Mouse (Mus musculus): Measurements from ENCODE around the gene Mgat4e.
A peak's percentile ranks its signal among the peaks of the same experiment; 100 is the strongest.
"Not testable (repeated sequence)": the region's sequence is repeated elsewhere in the genome, so short reads cannot be mapped to it uniquely, and the experiment has no call there.

Mgat4e gene

DNA sequence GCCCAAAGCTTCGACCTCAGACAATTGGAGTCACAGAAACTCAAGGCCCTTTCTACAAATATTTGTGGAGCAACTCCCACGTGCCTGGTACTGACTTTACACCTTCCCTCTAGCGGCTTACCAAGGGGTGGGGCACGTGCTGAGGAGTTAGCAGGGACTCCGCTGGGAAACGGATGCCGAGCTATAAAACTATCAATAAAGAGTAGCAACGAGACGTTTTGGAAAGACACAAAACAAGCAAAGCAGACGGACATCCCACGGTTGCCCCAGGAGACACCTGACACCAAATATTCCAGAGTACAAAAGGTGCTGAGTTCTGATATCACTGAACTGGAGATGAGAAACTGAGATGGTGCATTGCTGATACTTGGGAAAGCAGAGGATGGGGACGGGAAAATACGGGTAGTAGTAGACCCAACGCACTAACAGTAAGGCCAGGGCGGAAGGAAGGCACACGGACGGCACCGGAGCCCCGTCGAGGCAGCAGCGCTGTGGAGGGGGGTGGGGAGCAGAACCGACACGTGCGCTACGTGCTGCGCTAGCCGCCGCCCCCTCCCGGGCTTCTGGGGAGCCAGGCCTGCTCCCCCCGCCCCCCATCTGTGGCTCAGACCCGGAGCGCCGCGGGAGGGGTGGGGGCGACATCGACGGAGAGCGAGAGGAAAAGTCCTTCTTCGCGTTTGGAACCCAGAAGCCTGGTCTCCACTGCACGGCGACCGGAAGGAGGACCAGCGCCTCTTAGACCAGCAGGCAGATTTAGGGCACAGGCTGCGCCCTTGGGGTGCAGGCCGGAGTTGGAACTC lies 6.6 kb upstream of the Mgat4e start:
- peak; percentile 56 for DNase-seq (ENCODE audit: low read depth, low spot score)

DNA sequence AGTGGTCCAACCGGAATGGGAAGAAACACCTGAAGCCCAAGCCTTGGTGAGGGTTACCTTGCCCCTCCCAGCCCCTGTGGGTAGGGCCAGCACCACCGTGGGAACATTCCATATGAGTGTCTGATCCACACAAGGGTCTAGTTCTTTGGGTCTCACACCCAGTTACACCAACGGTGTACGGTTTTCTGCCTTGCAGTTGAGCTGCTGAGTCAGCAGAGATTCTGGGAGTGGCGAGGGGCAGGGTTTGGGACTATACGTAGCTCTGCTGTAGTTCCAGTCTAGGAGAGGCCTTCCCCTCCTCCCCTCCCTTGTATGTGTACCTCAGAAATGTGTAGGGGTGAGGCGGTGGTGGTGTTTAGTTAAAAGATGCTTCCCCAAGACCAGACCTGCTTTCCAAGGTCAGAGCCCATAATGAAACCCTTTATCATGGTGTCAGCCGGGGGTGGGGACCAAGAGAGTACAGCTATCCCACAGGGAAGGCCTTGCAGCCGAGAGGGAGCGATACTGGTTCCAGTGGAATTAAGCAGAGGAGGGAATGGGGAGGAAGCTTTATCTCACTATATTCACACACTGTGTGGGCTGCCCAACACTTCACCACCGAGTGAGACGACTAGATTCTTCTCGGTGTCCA lies 5.9 kb upstream of the Mgat4e start:
- DNase-seq (ENCODE audit: low read depth, low spot score) = no peak

DNA sequence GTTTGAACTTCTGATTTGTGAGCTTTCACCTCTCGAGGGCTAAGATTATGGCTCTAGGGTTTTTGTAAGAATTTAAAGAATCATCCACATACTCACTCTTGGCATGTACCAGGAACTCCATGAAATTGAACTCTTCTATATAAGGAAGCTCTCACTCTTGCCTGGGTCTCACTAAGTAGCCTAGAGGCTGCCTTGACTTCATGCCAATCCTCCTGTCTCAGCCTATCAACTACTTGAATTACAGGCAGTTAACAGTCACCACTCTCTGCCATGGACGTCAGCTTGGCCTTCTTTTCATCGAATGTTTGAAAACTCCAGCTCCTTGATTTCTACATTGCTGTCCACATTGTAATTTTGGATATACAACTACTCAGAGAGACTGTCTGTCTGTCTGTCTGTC lies 2.9 kb upstream of the Mgat4e start:
- DNase-seq (ENCODE audit: low read depth, low spot score) = no peak

DNA sequence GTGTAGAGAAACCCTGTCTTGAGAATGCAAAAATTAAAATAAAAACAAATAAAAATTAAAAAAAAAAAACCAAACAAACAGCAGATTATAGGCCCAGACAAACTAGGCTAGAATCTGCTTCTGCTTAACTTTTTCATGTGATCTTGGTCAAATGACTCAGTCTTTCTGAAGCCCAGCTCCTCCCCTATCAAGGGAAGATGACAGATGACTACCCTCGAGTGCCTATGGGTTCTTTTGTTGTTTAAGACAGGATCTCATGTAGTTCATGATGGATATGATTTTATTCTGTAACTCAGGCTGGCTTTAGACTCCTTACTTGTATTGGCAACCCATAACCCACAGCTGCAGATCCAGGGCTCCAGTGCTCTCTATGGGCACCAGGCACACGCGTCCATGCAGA lies 2.4 kb upstream of the Mgat4e start:
- DNase-seq (ENCODE audit: low read depth, low spot score) = no peak

DNA sequence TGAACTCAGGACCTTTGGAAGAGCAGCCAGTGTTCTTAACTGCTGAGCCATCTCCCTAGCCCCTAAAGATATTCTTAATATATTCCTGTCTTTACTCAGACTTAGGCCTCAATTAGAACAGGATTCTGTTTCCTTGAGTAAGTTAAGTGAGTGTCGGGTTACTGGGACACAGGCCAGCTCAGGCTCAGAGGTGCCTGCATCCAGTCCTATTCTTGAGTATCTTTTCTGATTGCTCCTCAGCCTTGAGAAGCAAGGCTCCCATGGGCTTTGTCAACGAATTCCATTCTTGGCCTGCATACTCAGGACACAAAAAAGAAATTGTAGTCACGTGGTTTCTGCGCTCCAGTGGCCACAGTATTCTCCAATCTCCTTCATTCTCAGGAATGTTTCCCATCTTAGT lies 1.3 kb downstream of the Mgat4e start:
- DNase-seq (ENCODE audit: low read depth, low spot score) = no peak

DNA sequence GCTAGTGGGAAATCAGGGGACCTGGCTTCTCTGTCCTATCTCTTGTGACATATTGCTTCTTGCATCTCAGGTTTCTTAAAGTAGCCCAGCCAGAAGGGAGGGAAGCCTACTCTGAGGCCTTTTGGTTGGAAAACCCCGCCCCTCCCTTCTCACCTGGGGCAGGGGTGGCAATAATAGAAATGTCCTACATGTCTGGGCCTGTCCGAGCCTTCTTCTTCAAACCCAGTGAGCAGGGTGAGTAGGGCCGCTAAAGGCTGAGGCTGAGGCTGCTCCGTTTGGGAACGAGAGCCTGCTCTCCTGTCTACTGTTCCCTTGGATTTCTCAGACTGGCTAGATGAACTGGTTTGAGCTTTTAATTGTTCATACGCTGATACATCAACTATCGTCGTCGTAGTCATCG lies 8.9 kb downstream of the Mgat4e start:
- no peak for DNase-seq (ENCODE audit: low read depth, low spot score)

DNA sequence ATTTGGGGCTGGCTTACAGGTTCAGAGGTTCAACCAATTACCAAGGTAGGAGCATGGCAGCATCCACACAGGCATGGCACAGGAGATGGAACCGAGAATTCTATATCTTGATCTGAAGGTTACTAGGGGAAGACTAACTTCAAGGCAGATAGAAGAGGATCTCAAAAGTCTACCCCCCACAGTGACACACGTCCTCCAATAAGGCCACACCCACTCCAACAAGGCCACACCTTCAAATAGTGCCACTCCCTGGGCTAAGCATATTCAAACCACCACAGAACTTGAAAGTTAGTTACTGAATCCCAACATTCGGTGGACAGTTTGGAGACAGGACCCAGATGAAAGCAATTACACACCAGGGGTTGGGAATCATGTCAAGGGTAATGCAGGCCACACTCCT lies 14.0 kb downstream of the Mgat4e start:
- DNase-seq (ENCODE audit: low read depth, low spot score) = no peak

DNA sequence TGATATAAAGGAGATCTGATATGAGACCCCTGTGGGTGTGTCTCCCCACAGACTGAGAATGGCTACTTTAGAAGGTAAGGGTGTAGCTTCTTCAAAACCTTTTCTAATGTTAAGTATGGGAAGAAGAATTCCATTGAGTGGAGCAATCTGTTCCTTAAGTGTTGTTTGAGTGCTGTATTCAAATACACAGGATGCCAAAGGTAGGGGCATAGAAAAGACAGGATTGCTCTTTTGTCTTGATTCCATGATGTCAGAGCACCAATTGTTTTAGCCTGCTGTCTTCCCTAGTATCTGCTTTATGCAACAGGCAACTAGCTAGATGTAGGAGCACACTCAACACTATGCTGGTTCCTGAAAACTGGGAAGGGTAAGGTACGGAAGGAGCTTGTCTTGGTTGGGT lies 14.4 kb downstream of the Mgat4e start:
- DNase-seq (ENCODE audit: low read depth, low spot score) = no peak

DNA sequence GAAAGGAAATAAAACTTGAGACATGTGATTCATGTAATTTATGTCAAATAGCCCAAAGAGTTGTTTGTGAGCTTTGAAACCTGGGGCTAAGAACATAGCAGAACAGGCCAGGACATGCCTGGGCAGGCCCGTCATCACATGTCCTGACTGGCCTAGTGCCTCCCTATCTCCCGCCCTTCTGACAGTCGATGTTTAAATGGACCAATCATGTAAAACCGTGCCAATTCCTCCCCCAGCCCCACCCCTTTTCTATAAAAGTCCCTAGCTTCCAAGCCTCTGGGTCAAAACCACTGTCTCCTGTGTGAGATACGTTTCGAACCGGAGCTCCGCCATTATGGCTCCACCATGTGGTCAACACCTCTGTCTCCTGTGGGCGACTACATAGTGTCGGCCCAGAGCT lies 15.8 kb downstream of the Mgat4e start:
- not testable (repeated sequence) for DNase-seq (ENCODE audit: low read depth, low spot score)

DNA sequence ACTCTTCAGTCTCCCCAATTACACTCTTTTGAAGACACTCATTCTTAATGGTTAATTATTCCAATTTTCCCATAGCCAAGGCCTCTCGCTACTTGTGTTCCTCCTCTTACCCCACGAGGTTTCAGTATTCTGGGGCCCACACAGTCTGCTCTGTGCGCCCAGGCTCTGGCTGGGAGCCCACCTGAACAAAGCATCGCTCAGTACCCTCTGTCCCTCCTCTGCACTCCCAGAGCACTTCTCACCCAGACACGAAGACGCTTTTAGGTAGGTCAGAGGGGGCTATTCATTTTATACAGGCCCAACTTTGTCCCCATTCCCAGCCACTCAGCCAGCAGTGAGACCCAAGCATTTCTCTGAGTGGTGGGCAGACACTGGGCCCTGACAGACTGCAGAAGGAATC lies 18.9 kb downstream of the Mgat4e start:
- peak; percentile 12 for DNase-seq (ENCODE audit: low read depth, low spot score)

DNA sequence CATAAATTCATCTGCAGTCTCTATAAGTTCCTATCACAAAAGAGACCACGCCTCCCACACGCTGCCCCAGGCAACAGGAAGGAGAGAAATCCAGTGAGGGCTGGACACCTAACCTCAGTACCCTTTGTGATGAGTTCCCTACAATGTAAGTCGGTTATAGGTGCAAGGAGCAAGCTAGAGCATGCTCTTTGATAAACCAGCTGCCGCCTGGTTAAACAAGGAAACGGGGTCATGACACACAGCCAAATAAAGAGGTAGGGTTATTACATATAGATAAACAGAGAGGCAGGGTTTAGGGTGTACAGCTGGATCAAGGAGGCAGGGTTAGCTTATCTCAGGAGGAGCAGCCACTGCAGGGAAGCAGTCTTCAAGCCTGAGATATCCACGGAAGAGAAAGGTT lies 22.7 kb downstream of the Mgat4e start:
- no peak for DNase-seq (ENCODE audit: low read depth, low spot score)

DNA sequence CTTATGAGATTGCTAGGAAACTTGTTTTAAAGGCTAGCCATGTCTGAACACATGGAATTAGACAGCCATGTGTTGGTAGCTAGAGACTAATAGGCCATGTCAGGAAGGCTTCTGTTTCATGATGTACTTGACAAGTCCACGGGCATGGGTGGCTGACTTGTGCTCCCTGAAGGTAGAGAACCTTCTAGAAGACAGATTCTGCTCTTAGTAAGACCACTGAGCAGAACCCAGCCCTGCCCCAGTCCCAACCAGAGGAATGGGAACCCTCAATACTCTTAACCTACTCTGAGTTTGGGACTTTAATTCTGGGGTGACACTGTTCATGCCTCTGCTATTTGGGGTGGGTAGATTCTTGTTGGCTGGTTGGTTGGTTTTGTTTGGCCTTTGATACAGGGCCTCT lies 24.5 kb downstream of the Mgat4e start:
- DNase-seq (ENCODE audit: low read depth, low spot score) = no peak

DNA sequence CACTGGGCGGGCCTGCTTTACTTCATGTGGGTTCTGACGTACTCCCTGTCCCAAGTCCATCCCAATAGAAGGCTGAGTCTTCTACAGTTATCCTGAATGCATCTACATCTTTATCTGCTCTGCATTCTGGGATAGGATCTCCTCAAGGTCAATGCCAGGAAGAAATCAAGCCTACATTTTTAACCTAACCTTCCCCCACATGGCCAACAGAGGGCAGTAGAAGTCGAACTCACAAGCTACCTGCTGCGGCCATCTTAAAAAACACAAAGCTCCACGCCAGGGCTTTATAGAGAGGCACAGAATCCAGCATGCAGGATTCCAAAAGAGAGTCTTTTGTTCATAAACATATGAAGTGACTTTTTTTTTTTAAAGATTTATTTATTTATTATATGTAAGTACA lies 25.1 kb downstream of the Mgat4e start:
- DNase-seq (ENCODE audit: low read depth, low spot score) = no peak

DNA sequence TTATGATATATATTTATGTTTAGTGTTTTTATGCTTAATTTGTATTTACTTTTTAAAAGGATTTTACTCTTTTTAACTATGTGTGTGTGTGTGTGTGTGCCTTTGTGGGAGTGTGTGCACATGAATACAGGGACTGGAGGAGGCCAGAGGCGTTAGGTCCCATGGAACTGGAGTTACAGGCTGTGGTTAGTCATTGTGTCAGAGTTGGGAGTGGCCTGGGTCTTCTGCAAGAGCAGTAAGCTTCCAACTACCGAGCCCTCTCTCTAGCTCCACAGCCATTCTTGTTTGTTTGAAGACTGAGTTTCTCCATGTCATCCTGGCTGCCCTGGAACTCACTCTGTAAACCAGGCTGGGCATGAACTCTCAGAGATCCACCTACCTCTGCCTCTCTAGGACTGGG lies 27.2 kb downstream of the Mgat4e start:
- DNase-seq (ENCODE audit: low read depth, low spot score) = no peak

DNA sequence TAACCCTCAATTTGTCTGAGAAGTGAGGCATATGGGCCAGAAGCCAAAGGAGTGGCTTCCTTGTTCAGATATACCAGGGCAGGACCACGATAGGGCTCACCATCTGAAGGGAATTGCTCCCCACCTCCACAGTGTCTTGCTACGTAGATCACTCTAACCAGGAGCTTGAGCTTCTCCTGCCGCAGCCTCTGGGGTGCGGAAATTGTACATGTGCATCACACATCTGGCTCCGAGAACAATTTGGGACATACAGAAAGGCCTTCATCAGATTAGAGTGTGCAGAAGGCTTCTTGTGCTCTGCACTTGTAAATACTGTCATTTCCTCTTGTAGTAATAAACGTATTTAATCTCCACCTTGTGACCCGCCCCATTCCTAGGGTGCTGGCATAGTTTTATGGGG lies 28.3 kb downstream of the Mgat4e start:
- DNase-seq (ENCODE audit: low read depth, low spot score) = no peak

DNA sequence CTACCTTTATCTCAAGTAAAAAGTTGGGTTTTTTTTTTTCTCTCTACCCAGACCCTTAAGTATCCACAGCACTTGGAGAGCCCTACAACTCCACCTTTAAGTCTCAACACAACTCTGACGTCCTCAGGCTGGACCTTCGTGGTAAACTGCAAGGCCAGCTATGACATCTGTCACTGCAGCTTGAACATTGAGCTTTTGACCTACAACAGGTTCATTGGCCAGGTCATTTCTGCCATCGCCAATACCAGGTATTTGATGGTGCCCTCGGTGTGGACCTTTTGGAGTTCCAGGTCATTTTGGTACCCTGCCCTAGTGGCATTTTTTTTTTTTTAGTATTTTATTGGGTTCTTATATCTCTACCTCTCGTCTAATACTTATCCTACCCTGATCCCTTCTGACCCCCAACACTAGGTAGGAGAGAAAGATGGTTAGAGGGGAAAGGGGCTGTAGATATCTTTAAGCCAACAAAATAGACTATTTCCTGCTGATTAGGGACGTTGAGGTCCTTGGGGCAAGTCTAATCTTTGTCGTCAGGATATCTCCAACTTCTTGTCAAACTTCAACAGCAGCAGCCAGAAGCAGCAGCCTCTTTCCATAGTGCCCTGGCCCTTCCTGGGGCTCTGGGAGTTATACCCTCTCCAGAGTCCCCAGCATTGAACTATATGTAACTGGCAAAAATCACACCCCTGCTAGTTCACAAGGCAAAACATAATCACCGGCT lies 29.3 kb downstream of the Mgat4e start:
- DNase-seq (ENCODE audit: low read depth, low spot score) = no peak

DNA sequence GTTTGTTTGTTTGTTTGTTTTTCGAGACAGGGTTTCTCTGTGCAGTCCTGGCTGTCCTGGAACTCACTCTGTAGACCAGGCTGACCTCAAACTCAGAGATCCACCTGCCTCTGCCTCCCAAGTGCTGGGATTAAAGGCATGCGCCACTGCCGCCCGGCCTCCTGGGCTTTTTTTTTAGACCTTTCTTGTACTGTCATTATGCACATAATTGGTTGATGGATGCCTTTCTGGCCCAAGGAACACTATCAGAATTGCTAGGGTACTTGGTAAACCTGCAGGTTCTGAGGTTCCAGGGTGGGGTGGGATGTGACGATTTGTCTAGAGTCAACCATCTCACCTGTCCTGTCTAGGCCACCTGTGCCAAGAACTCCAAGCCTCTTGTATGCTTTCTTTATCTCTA lies 30.3 kb downstream of the Mgat4e start:
- not testable (repeated sequence) for DNase-seq (ENCODE audit: low read depth, low spot score)

DNA sequence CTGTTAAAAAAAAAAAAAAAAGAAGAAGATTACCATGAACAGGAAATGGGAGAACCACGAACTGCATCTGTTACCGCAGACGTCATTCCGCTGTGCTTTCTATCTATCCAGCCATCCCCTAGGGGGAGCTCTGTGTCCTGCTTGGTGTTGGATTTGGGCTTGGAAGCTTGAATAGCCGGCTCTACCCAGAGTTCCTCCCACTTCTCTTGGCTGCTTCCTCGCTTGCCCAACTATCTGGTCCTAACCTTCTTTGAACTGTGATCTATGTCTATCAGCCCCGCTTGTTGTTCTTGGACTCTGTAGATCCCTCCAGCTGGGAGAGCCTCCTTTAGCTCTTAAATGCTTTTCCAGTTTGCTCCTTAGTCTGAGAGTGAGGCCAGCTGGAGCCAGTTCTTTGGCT lies 30.8 kb downstream of the Mgat4e start:
- DNase-seq (ENCODE audit: low read depth, low spot score) = peak; percentile 22

DNA sequence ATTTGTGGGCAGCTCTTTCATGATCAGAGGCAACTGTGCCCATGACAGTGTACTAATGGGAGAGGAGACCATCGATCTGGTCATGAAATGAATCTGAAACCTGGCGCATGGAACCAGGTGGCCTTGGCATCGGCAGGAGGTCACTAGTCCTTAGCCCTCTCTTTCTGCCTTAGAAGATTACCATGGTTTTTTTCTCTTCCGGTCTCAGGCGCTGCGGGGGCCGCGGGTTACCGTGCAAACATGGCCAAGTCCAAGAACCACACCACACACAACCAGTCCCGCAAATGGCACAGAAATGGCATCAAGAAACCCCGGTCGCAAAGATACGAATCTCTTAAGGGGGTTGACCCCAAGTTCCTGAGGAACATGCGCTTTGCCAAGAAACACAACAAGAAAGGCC lies 31.6 kb downstream of the Mgat4e start:
- not testable (repeated sequence) for DNase-seq (ENCODE audit: low read depth, low spot score)

DNA sequence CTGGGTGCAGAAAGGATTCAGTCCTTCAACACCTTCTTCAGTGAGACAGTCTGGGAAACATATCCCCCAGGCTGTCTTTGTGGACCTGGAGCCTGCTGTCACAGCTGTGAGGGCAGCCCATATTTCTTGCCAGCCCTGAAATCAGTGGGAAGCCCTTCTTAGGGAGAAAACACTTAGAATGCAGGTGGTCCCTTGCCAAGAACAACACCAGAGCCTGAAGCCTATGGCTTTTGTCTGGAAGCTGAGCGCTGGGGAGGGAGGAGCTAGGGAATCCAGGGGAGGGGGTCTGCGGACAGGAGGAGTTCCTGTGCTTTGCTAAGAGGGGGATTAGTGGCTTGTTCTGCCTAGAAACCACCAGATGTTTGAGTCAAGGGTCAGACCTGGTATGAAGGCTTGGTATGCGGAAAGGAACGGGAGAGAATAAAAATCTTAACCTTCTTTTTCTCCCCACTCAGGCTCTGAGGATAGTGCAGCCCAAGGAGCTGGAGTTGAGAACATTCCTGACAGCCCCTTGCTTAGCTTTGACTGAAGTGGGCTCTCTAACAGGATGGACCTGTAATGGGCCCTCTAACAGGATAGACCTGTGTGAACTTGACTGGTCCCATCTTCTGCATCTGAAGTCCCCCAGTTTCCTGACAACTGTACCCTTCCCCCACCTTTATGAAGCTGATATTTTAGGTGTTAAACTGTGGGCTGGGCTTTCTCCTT lies 32.8 kb downstream of the Mgat4e start:
- no peak for DNase-seq (ENCODE audit: low read depth, low spot score)

DNA sequence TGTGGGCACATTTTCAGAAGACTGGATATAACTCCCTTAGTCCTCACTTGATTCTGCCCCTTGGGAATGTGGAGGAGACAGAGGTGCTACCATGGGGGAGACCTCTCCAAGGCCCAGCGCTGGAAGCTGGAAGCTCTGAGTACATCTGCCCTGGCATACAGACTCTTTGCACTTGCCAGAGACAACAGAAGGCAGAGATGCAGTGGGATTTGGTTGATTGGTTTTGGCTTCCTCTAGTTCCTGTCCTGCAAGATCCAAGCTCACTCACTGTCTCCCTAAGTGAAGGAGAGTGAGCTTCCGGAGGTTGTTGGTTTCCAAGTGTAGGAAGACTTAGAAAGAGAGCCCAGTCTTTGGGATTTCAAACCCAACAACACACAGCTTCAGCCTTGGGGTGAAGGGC lies 33.6 kb downstream of the Mgat4e start:
- DNase-seq (ENCODE audit: low read depth, low spot score) = no peak

DNA sequence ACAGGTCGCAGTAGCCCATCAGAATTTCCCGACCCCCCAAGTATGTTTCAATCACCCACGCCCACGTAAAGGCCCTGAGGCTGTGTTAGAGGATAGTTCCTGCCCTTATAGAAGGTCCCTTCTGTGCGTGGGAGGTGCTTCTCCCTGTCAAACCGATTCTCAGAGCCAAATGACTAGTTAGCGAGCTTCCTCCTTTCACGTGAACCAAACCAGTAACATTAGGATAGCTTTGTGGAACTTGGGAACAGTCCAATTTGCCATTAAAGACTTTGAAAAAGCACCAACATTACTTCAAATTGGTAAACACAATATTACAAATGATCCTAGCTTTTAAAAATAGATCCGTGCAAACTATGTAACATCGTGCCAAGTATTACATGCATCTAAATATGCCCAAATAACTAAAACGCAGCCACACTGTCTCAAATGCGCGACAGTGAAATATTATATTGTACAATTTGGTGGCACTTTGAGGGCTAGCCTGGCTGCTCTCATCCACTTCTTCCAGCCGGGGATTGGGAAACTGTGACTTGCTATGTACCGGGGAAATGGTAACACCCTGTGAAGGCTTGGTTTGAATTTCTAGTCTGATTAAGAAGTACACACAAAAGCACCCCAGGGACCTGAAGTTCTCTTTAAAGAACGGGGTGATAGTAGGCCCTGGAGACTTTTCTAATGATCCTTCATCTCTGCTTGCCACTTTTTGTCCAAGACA lies 35.4 kb downstream of the Mgat4e start:
- DNase-seq (ENCODE audit: low read depth, low spot score) = no peak

All from brain, embryonic 18.5 days (tissue).